Mouse (Mus musculus) left cerebral cortex, adult 11 months (tissue): ENCODE data around the gene Hist2h2aa2.
"Not testable (repeated sequence)": the region's sequence is repeated elsewhere in the genome, so short reads cannot be mapped to it uniquely, and the experiment has no call there.

Experiments
- DNase-seq: peaks from one replicate; pipeline ENCODE4 v3.0.0; 2022; ENCODE audit warnings: low spot score

Hist2h2aa2 gene

GRCm38 (mm10) chr3:96239949-96240798 is at the start of gene Hist2h2aa2:
Gene Hist2h2aa2, minus strand, starts transcription at chr3:96240276.
- DNase-seq: peak; percentile 85

GRCm38 (mm10) chr3:96289201-96289600 is 49.1 kb upstream of the Hist2h2aa2 start:
- DNase-seq: no peak

GRCm38 (mm10) chr3:96287334-96287733 is 47.3 kb upstream of the Hist2h2aa2 start:
- not testable (repeated sequence) for DNase-seq

GRCm38 (mm10) chr3:96284457-96284856 is 44.4 kb upstream of the Hist2h2aa2 start:
- no peak for DNase-seq

- DNase-seq: no peak
These were observed 40.6 kb upstream of the Hist2h2aa2 start for GRCm38 (mm10) chr3:96280660-96281059.

- peak; percentile 90 for DNase-seq
These were observed 37.9 kb upstream of the Hist2h2aa2 start for GRCm38 (mm10) chr3:96277800-96278624.

GRCm38 (mm10) chr3:96277428-96277799 is 37.3 kb upstream of the Hist2h2aa2 start:
- DNase-seq: no peak

GRCm38 (mm10) chr3:96273591-96274465 is 33.8 kb upstream of the Hist2h2aa2 start:
- DNase-seq: no peak

- DNase-seq: peak; percentile 95
These were observed 29.7 kb upstream of the Hist2h2aa2 start, which contains the start of gene Hist2h2bb for GRCm38 (mm10) chr3:96269511-96270474. Gene Hist2h2bb, plus strand, starts transcription at chr3:96269752.

- DNase-seq: not testable (repeated sequence)
These were observed 28.8 kb upstream of the Hist2h2aa2 start for GRCm38 (mm10) chr3:96268776-96269378.

- DNase-seq: peak; percentile 80
These were observed 28.1 kb upstream of the Hist2h2aa2 start, which contains the start of gene Hist2h3b for GRCm38 (mm10) chr3:96268051-96268775. Gene Hist2h3b, plus strand, starts transcription at chr3:96268654.

GRCm38 (mm10) chr3:96267541-96267940 is 27.5 kb upstream of the Hist2h2aa2 start:
- DNase-seq: no peak

- DNase-seq: no peak
These were observed 26.1 kb upstream of the Hist2h2aa2 start for GRCm38 (mm10) chr3:96266132-96266710.

- DNase-seq: no peak
These were observed 24.4 kb upstream of the Hist2h2aa2 start for GRCm38 (mm10) chr3:96264404-96264949.

GRCm38 (mm10) chr3:96263558-96264403 is 23.7 kb upstream of the Hist2h2aa2 start:
- DNase-seq: no peak

- DNase-seq: peak; percentile 98
These were observed 23.0 kb upstream of the Hist2h2aa2 start, which contains the start of gene Hist2h4 for GRCm38 (mm10) chr3:96262979-96263550. Gene Hist2h4, minus strand, starts transcription at chr3:96263311.

GRCm38 (mm10) chr3:96262216-96262875 is 22.3 kb upstream of the Hist2h2aa2 start:
- DNase-seq: peak; percentile 81
